Mouse (Mus musculus) ES-Bruce4 (cell line): ENCODE measurements at regions not wholly inside any gene's neighbourhood (a gene's known extent, or its start where the extent isn't known, plus 50 kb on each side); places are given as distances from the start of the nearest gene placed in this dataset.

Experiments used
- CTCF ChIP-seq: IDR thresholded peaks from one replicate; pipeline ENCODE4 v1.8.1; 2011; ENCODE audit warnings: low read depth, low read length
- EP300 ChIP-seq: IDR thresholded peaks from 2 replicates; pipeline ENCODE4 v1.6.1; 2011; ENCODE audit warnings: low read depth, low read length; ENCODE audit not compliant: insufficient read depth

DNA sequence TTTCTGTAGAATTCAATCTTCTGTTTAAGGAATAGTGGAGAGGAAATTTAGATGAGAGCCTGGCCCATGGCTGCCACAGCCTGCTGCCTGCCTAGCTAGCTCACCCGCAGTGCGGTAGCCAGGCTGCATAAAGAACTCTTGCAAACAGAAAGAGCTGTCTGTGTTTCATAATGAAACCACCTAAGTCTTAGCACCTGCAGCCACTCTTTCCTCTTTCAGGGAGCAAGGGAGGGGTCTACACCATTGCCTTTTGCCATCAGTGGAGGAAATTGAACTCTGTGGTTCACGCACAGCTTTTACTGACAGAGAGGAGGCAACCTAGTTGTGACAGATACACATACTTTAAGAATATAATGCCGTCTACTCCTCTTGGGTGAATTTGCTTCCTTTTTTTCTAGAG lies 251.4 kb upstream of the Zwint start:
- TF ChIP-seq CTCF = no peak
- no peak for TF ChIP-seq EP300
